Mouse (Mus musculus) CH12.LX (cell line): ENCODE measurements around the gene Pmf1.

Experiments
- CHD2 ChIP-seq: IDR thresholded peaks from 2 replicates; pipeline ENCODE4 v1.6.1; 2011; ENCODE audit warnings: low read length, improper control_type of control experiment
- ETS1 ChIP-seq: conservative IDR thresholded peaks from 2 replicates; pipeline ENCODE4 v1.6.1; 2012; ENCODE audit warnings: low read depth, mild to moderate bottlenecking, inconsistent platforms, low read length, improper control_type of control experiment, moderate library complexity
- HCFC1 ChIP-seq: IDR thresholded peaks from 2 replicates; pipeline ENCODE4 v1.6.1; 2012; ENCODE audit warnings: low read depth, mild to moderate bottlenecking, inconsistent platforms, low read length, improper control_type of control experiment
- JUND ChIP-seq: conservative IDR thresholded peaks from 2 replicates; pipeline ENCODE4 v1.6.1; 2011; ENCODE audit warnings: low read depth, low read length, improper control_type of control experiment
- MXI1 ChIP-seq: IDR thresholded peaks from 2 replicates; pipeline ENCODE4 v1.6.1; 2011; ENCODE audit warnings: mild to moderate bottlenecking, low read depth, low read length, improper control_type of control experiment
- POLR2AphosphoS2 ChIP-seq: IDR thresholded peaks from 2 replicates; pipeline ENCODE4 v1.6.1; 2011; ENCODE audit warnings: low read depth, low read length, improper control_type of control experiment
- ZC3H11A ChIP-seq: IDR thresholded peaks from 2 replicates; pipeline ENCODE4 v1.6.1; 2012; ENCODE audit warnings: low read depth, mild to moderate bottlenecking, inconsistent platforms, low read length, improper control_type of control experiment

GRCm38 (mm10) chr3:88415668-88416067, 5.5 kb upstream of the Pmf1 start:
- TF ChIP-seq HCFC1 (no peak), ZC3H11A (no peak), MXI1 (no peak), JUND (no peak), ETS1 (no peak), POLR2AphosphoS2 (no peak), CHD2 (no peak)
